Mouse (Mus musculus) kidney, adult 2 months (tissue): ENCODE measurements at regions not wholly inside any gene's neighbourhood (a gene's known extent, or its start where the extent isn't known, plus 50 kb on each side); places are given as distances from the start of the nearest gene placed in this dataset.

Source experiments
- DNase-seq: peaks from one replicate; pipeline ENCODE4 v3.0.0; 2021
- H3K27ac ChIP-seq: fragments of 200-500 bp; 2 replicates; pipeline ENCODE4 v1.5.1; 2012; ENCODE audit warnings: low read depth, low read length, control low read depth, inconsistent platforms; ENCODE audit not compliant: insufficient read depth
- H3K27me3 ChIP-seq: fragments of 200-500 bp; replicated peaks from 2 replicates; pipeline ENCODE4 v1.6.1; 2012; ENCODE audit warnings: mild to moderate bottlenecking, moderate library complexity, low read length, inconsistent platforms; ENCODE audit not compliant: control insufficient read depth, insufficient read depth
- H3K36me3 ChIP-seq: fragments of 200-500 bp; 2 replicates; pipeline ENCODE4 v1.6.1; 2012; ENCODE audit warnings: mild to moderate bottlenecking, moderate library complexity, low read length, inconsistent platforms; ENCODE audit not compliant: control insufficient read depth, insufficient read depth
- H3K4me1 ChIP-seq: fragments of 200-500 bp; 2 replicates; pipeline ENCODE4 v1.6.1; 2011; ENCODE audit warnings: low read length; ENCODE audit not compliant: control insufficient read depth, insufficient read depth
- H3K4me3 ChIP-seq: fragments of 200-500 bp; 2 replicates; pipeline ENCODE4 v1.5.1; 2011; ENCODE audit warnings: mild to moderate bottlenecking, low read depth, low read length, control low read depth; ENCODE audit not compliant: insufficient read depth
- CTCF ChIP-seq: fragments of 200-500 bp; conservative IDR thresholded peaks from 2 replicates; pipeline ENCODE4 v1.5.1; 2011; ENCODE audit warnings: low read depth, mild to moderate bottlenecking, control low read depth, low read length, moderate library complexity, mixed read lengths; ENCODE audit not compliant: insufficient read depth, insufficient read length
- POLR2A ChIP-seq: fragments of 200-500 bp; IDR thresholded peaks from one replicate; pipeline ENCODE4 v1.6.1; 2011; ENCODE audit warnings: low read depth, low read length, control low read depth
- WGBS: fragments of 180-500 bp; shearing (Covaris S2); methylation state at CpG from one replicate; pipeline ENCODE4 v1.1.7; 2018; 5-methylcytosine and 5-hydroxymethylcytosine counted together

GRCm38 (mm10) chr10:8969016-8969415 lies 83.1 kb upstream of the Sash1 start:
- no peak for DNase-seq
- no peak overlapping the region for H3K27ac ChIP-seq
- no peaks in the 10 kb centered on the region for H3K36me3 ChIP-seq
- H3K4me1 ChIP-seq = no peaks in the 10 kb centered on the region
- no peak overlapping the region for H3K4me3 ChIP-seq
- 75% methylated on average over 5 of the region's 5 CpGs for WGBS
- no peaks in the 10 kb centered on the region for H3K27me3 ChIP-seq
- TF ChIP-seq CTCF (no peak), POLR2A (no peak)

- TF ChIP-seq POLR2A (no peak), CTCF (no peak)
- WGBS = 46% methylated on average over 8 of the region's 8 CpGs
- H3K4me3 ChIP-seq = no peak overlapping the region
- H3K4me1 ChIP-seq = no peaks in the 10 kb centered on the region
- no peaks in the 10 kb centered on the region for H3K36me3 ChIP-seq
- H3K27ac ChIP-seq = peak overlapping the region; percentile 35; the same call in 1 of the 2 replicates
- H3K27me3 ChIP-seq = no peaks in the 10 kb centered on the region
- peak; percentile 70 for DNase-seq
Measured at GRCm38 (mm10) chr10:8968276-8968923, 82.5 kb upstream of the Sash1 start.

GRCm38 (mm10) chr10:8962921-8963320 lies 77.1 kb upstream of the Sash1 start:
- H3K4me1 ChIP-seq = no peaks in the 10 kb centered on the region
- H3K36me3 ChIP-seq = no peaks in the 10 kb centered on the region
- H3K27me3 ChIP-seq = no peaks in the 10 kb centered on the region
- no peak overlapping the region for H3K4me3 ChIP-seq
- no peak for DNase-seq
- WGBS = 90% methylated on average over 5 of the region's 5 CpGs
- H3K27ac ChIP-seq = no peak overlapping the region
- TF ChIP-seq POLR2A (no peak), CTCF (no peak)

DNA sequence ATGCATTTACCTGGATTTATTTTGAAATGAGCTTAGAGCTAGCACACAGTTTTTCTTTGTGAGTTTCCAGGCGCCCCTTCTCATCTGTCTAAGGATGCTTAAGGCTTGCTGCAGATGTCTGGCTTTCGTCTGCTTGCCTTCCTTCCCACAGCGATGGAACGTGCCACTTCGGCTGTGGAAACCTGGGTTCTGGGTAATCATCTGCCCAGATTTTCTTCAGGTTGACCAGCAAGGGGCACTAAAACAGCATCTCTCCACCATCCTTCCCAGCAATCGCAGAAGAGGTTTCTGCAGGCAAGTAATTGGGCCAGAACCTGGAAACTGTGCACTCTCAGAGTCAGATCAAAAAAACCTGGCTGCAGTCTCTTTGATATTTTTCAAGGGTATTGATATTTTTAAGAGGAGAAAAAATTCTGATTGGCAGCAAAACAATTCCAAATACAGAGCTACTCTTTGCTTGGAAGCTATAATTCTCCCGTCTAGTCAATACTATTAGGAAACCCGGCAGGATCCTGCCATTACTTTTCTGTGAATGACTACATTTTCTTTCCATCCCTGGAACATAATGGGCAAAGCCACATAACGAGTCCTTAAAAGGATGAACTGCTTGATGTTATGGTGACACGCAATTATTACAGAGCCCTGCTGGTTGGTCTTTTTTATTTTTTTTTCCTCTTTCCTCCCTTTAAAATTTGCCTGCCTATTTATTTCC lies 75.2 kb upstream of the Sash1 start:
- 81% methylated on average over 10 of the region's 10 CpGs for WGBS
- no peaks in the 10 kb centered on the region for H3K27me3 ChIP-seq
- DNase-seq = no peak
- no peak overlapping the region for H3K4me3 ChIP-seq
- H3K27ac ChIP-seq = no peak overlapping the region
- no peaks in the 10 kb centered on the region for H3K36me3 ChIP-seq
- no peaks in the 10 kb centered on the region for H3K4me1 ChIP-seq
- TF ChIP-seq CTCF (0 out of 2 replicates have a peak, but pooled peaks have one; percentile 16), POLR2A (no peak)

- no peak overlapping the region for H3K4me3 ChIP-seq
- no peak for DNase-seq
- H3K4me1 ChIP-seq = 0 out of 2 replicates have a peak, but pooled peaks cover 2% of the 10 kb centered on the region
- no peaks in the 10 kb centered on the region for H3K27me3 ChIP-seq
- 91% methylated on average over 9 of the region's 9 CpGs for WGBS
- no peak for TF ChIP-seq CTCF
- no peak for TF ChIP-seq POLR2A
- no peak overlapping the region for H3K27ac ChIP-seq
- H3K36me3 ChIP-seq = no peaks in the 10 kb centered on the region
Measured at GRCm38 (mm10) chr10:8960275-8960960, 74.5 kb upstream of the Sash1 start.

DNA sequence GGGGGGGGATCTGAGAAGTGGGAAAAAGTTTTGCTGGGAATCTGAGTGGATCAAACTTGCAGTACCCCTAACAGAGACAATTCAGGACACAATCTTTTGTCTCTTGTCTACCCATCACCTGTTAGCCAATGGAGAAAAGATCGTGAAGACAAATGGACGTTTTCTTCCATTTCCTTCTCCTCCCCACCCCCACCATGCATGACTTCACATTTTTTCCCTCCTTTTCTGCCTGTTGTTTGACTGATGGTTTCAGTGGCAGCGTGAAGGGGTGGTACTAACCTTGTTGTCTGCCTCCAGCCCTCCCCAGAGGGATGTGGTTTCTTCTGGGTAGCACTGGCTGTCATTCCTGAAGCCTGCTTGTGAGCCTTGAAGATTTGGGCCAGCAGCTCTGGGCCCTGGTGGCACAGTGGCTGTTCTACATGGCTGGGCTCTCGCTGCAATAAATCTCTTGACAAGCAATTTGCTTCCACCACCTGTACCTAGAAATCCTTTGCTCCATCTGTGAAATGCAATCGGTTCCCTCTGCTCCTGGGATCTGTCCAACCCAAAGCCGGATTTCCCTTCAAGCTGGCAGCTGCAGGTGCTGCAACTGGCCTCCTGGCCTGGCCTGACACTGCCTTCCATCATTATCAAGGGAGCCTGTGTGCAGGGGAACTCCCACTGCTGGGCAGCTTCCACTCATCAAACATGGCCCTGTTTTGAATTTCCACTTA lies 69.8 kb upstream of the Sash1 start:
- no peak for TF ChIP-seq POLR2A
- no peak for TF ChIP-seq CTCF
- DNase-seq = no peak
- Histone ChIP-seq H3K4me1 (0 out of 2 replicates have a peak, but pooled peaks cover 2% of the 10 kb centered on the region), H3K36me3 (no peaks in the 10 kb centered on the region), H3K27me3 (no peaks in the 10 kb centered on the region), H3K27ac (no peak overlapping the region), H3K4me3 (no peak overlapping the region)
- WGBS = 37% methylated on average over 6 of the region's 6 CpGs
